Mouse (Mus musculus): ENCODE measurements around the gene Rem1.

Gene Rem1

DNA sequence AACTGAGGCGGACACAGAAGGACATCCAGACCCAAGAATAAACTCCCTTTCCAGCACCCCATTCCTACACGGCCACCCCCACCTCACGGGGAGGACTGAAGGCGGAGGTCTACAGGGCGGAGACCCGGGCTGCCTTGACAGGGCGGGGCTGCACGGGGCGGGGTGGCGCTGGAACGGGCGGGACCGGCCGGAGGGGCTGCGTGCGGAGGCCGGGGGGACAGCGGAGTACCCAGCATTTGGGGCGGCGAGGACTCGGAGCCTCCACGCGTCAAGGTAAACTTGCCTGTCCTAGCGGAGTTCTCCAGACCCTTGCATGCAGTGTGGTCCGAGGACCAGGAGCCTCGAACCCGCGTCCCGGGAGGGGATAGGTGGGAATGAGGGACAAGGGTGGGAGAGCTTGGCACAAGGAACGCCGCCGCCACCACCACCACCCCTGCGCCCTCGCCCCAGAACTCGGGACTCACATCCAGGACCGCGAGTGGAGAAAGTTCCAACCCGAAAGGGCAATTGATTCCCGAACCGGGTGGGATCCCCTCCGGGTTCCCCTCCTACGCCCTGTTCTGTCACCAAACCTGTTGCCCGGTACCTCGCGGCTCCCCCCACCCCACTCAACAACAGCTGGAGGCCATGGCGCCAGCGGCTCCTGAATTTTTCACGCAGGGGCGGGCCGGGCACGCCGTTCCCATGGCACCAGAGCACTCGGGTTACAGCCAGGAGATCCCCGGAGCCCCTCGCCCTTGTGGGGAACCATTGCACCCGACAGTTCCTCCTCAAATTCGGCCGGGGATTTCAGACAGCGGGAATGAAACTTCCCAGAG, at the start of gene Rem1:
TSS of gene Rem1 (plus strand) at position 178 of the 818 bp plus-strand sequence.
- DNase-seq (ENCODE audit: low spot score in 2 of 2) = no peak

DNA sequence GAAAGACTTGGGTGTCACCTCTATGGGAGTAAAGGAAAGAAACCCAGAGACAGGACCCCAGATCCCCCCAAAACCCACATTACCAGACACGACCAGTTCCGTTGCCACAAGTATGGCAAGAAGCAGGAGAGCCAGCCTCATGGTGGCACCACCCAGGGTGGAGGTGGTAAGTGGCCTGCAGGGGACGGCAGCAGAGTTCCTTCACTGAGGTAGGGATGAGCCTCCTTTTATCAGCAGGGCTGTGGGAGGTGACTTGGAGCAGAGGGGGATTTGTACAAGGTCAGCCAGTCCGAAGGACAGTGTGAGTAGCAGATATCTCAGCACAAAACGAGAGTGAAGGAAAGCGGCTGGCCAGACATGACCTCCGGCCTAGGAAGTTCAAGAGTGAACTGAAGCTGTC, 46.6 kb upstream of the Rem1 start, which contains the start of gene Defb19:
TSS of gene Defb19 (minus strand) at position 206 of the 400 bp plus-strand sequence.
- no peak for DNase-seq (ENCODE audit: low spot score in 2 of 2)

DNA sequence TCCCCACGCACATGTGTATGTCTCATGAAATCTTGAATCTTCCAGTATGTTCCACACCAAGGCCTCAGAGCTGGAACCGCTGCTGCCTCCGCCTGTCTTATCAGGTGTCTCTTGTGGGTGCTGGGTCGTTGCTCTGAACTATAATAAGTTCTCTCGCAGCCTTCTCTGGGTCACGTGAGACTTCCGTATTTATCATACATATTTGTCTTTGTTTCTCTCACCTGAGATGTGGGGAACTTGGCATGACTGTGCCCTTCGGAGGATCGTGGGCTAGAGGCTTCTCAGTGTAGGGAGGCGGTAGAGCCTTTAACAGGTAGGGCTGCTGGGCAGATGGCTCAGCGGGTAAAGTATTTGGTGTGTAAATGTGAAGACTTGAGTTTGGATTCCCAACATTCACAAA, 46.1 kb upstream of the Rem1 start:
- DNase-seq (ENCODE audit: low spot score in 2 of 2) = no peak

DNA sequence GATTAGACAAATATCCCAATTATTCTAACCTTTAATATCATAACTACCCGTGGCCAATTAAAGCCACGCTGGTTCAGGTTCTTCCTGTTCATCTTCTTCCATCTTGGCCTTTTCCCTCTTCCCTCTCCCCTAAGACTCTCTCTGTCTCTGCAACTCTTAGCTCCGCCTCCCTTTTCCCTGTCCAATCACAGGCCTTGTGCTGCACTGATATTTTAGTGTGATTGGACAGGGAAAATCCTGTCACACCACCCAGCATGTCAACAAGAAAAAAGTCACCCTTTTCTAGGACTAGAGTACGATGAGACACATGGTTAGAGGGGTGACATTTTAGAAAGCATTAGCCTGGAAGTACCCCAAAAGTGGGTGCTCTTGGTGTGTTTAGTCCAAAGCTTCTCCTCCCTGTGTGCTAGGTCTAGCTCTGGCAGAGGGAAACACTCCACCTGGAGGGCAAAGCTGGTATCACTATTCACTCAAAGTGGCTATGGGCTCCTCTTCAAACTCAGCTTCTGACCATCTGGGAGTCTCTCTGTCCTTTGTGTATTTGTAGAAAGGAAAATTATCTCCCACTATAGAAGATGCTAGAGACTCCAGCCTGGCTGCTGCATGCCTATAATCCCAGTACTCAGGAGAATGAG, 39.7 kb upstream of the Rem1 start:
- DNase-seq (ENCODE audit: low spot score in 2 of 2) = no peak

DNA sequence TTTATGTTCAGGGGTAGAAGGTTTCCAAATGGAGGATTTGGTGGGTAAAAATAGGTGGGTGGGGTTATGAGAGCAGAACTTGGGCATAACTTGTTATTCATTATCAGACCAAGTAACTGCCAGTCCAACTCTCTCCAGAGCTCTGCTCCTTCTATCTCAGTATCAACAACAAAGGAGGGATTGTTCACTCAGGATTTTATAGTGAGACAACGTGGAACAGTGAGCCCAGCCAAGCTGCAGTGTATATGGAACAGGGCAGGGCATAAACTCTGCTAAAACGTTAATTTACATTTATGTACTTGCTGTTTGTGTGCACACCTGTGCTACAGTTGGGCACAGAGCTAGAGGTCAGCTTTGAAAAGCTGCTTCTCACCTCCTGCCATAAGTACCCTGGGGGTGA, 38.3 kb upstream of the Rem1 start:
- DNase-seq (ENCODE audit: low spot score in 2 of 2) = no peak

DNA sequence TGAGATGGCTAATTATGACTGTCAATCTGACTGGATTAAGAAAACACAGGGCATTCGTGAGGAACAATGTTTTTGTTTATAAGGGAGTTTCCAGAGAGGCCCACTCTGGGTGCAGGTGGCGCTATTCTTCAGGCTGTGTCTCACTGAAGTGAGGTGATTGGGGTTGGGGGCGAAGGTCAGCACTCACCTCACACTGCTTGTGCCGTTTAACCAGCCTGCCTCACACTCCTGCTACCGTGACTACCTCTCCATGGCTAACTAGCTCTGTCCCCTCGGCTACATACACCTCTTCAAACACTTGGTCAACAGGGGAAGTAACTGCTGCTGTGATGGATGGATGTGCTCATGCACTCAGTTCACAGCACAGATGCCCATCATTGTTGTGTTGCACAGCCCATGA, 37.7 kb upstream of the Rem1 start:
- DNase-seq (ENCODE audit: low spot score in 2 of 2) = no peak

DNA sequence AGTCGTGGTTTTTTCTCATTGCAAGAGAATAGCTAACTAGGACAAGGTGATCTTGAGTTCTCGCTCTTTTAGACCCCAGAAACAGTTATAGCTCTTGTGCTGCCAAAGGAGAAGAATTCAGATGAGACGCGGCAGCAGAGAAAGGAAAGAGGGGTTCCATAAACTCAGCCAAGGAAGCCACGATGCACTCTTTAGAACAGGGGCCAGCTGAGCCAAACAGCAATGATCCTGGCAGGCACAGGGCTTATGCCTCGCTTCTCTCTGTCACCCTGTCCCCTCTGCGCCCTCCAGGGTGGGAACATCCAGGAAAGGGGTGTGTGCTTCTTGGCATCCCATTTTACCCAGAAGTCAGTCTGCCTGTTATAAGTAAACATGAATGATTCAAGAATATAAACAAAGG, 27.5 kb upstream of the Rem1 start, which contains the start of gene Defb45:
TSS of gene Defb45 (minus strand) at position 101 of the 400 bp plus-strand sequence.
- DNase-seq (ENCODE audit: low spot score in 2 of 2) = no peak

DNA sequence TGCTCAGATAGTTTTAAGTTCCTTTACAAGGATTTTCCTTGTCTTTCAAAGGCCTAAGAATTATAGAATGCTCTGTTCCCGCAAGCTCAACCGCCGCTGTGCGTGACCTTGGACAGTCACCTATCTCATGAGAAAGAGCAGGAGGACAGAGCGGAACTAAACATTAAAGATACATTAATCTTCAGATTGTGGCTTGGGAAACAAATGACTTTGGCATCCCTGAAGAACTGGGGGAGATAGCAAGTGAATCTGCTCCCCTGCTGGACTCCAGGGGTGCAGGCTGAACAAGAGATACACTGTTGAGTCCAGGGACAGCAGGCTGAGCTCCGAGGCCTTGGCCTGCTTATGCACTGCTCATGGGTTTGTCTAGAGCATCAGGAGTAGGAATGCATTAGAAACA, 26.7 kb upstream of the Rem1 start:
- no peak for DNase-seq (ENCODE audit: low spot score in 2 of 2)

DNA sequence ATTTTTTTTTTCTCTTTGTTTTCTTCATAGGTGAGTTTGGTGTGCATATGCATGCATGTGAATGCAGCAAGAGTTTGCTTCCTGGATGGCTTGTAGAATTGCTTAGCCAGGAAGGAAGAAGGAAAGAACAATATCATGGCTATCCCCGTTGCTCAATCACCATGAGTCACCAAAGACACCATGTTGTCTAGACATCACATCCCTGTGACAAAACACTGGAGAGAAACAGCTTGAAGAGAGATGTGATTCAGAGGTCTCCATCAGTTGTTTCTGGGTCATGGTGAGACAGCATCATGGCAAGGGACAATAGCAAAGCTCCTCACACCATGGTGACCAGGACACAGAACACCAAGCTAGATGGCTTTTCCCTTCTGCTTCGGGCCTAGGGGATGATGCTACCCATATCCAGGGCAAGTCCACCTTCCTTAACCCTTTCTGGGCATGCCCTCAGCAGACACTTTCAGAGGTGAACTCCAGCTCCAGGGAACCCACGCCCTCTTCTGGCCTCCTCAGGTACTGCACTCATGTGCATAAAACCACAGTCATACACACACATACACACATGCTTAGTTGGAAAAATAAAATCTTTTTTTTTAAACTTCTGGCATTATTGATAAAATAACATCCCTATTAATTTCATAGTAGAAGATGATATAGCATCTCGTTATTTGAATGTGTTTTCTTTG, 25.3 kb upstream of the Rem1 start:
- DNase-seq (ENCODE audit: low spot score in 2 of 2) = no peak

DNA sequence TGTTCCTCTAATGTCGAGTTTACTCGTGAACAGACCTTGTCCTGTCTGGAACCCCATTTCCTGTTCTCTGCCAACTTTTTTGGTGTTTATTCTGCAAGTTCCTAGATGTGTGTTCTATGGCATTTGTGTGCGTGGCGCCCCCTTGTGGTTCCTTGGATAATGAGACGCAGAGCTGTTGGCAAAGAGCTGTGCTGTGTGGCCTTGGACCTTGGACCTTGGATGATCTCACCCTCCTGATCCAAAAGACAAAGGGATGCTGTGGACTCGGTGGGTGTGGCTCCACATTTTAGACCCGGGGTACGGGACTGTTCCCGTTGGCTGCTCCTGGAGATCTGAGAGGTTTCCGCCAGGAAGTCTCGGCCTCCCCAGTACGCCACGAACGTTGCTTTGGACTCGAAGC, 22.7 kb upstream of the Rem1 start, which contains the start of gene Defb36:
TSS of gene Defb36 (plus strand) at position 271 of the 400 bp plus-strand sequence.
- DNase-seq (ENCODE audit: low spot score in 2 of 2) = no peak

DNA sequence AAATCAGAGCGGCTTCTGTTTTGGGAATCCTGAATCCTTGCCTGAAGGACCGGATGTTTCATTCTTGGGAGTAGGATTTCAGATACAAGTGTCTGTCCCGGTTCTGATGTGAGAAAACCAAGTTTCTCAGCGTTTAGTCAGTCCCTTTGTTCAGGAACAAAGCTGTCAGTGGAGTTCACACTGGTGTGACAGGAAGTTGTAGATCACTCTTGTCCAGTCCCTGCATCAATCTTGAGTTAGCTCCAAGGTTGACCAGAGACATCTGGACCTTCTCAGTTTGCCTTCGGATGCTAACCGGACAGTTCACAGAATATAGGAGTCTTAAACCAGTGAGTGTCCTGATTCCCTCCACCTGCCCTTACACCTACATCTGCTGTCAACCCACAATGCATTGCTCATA, 19.0 kb upstream of the Rem1 start:
- no peak for DNase-seq (ENCODE audit: low spot score in 2 of 2)

DNA sequence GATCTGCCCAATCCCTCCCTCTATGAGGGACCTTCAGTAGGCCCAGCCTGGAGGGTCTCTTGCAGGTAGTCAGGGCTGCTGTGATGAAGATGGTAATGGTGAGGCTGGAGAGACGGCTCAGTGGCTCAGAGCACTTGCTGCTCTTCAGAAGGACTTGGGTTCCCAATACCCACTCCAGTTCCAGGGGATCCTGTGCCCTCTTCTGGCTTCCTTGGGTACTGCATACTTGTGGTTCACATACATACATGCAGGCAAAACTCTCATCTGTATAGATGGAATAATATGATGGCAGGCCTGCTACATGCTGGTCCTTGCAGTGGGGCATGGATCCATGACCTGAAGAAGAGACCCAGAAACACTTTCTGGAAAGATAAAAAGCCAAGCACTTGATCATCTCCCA, 18.0 kb upstream of the Rem1 start:
- DNase-seq (ENCODE audit: low spot score in 2 of 2) = no peak

DNA sequence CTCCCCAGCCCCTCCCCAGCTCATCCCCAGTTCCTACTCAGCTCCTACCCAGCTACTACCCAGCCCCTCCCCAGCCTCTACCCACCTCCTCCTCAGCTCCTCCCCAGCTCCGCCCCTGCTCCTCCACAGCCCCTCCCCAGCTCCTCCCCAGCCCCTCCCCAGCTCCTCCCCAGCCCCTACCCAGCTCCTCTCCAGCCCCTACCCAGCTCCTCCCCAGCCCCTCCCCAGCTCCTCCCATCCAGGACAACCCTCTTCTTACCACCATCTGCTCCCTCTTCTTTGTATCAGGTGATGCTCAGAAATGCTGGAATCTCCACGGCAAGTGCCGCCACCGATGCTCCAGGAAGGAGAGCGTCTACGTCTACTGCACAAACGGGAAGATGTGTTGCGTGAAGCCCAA, 14.6 kb upstream of the Rem1 start:
- DNase-seq (ENCODE audit: low spot score in 2 of 2) = no peak

DNA sequence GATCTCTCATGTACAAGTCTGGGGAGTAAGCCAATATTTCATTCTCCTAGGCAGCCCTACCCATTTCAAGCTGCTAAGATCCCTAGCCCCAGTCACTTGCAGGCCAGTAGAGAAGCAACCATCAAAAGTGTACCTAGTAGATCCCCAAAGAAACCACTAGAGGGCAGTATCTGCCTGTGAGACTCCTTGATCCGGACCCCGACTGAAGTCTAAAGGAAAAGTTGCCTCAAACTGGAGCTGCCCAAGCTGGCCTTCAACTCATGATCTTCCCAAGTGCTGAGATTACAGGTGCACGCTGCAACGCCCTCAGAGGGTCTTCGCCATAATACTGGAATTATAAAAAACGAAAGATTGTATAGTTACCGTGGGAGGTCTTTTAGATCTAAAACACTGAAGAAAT, 11.2 kb upstream of the Rem1 start:
- peak; percentile 25 to 27 for DNase-seq (ENCODE audit: low spot score in 2 of 2)

DNA sequence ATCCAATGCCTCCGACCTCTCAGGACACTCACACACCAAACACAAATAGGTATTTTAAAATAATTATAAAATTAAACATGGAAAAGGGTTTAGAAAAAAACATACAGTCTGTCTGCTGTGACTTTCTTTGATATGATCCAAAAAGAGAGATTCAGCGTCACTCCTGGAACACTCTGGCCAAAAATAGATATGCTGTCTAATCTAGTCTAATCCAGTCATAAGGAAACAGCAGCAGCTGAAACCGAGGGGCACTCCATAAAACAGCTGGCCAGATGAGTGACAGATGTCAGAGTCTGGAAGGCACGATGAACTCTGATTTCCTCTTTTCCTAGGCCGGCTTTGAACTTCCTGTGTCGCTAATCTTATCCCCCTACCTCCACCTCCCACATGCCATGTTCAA, 10.3 kb upstream of the Rem1 start:
- DNase-seq (ENCODE audit: low spot score in 2 of 2) = no peak

DNA sequence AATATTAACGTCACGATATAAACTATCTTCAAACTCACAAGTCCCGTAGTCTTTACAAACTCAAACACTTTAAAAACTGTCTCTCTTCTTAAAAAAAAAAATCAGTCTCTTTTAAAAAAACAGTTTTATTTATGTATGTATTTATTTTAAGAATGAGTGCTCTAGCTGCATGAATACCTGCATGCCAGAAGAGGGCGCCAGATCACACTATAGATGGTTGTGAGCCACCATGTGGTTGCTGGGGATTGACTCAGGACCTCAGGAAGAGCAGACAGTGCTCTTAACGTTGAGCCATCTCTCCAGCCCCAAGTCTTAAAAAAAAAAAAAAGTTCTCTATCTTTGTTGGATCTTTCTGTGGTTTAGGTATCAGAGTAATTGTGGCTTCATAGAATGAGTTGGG, 9.4 kb upstream of the Rem1 start:
- DNase-seq (ENCODE audit: low spot score in 2 of 2) = no peak

DNA sequence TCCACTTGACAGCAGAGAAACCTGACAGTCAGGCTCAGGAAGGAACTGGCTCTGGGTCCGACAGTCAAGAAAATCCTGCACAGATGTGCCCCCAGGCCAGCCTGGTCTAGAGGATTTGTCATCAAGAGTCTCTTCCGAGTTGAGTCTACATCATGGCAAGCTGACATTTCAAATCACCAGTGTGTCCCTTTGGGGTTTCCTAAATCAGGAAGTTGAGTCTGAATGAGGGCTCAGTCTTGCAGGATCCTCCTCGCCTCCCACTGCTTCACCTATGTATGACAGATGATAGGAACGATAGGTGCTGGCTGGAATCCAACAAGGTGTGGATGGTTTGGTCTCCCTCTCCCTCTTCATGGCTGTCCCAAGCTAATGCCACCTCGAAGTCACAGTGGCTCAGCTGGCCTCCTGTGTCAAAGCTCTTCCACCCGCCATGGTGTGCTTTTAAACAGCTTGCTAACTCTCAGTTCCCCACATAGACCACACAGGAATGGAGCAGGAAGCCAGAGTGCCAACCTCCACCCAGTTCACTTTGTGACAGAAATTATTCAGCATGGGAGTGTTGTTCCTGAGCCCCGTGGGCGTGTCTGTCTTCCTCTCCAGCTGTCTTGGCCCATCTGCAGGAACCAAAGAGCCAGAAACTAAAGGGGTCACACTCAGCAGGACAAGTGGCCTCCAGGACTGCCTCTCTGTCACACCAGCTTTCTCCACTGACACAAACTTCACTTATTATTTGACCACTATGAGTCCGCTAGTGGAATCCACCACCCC, 6.2 kb upstream of the Rem1 start:
- DNase-seq (ENCODE audit: low spot score in 2 of 2) = peak in 1 of 2 experiments; percentile 7

DNA sequence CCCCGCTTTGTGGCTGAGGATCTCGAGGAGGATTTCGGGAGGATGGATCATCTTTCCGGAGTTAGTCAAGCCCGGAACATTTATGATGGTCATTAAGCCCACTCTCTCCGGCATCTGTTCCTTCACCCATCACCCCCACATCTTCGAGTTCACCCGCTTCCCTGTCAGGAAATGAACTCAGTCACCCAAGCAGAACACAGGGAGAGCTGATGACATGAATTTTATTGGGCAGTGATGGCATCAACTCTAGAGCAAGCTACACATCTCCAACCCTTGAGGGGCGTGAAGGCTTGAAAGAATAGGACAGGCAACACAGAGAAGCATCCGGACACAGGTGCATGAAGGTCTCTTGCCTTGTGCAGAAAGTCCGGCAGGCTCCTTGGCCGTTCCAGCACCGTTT, 4.6 kb upstream of the Rem1 start:
- DNase-seq (ENCODE audit: low spot score in 2 of 2) = no peak

DNA sequence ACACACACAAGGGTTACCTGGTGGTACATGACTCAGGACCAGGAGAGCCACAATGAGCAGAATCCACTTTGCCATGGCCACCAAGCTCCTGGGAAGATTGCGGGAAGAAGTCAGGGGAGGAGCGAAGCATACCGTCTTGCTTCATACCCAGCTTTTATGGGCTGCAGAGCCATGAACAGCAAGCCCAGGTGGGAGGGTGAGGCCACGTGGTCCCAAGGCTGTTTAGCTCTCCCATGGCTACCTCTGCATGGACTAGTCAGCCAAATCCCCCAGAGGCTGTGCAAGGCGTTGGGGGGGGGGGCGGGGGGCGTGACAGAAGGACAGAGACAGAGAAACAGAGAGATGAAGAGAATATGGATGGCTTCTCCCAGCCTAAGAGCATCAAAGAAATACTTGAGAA, 3.8 kb upstream of the Rem1 start, which contains the start of gene Defb25:
TSS of gene Defb25 (minus strand) at position 101 of the 400 bp plus-strand sequence.
- no peak for DNase-seq (ENCODE audit: low spot score in 2 of 2)

DNA sequence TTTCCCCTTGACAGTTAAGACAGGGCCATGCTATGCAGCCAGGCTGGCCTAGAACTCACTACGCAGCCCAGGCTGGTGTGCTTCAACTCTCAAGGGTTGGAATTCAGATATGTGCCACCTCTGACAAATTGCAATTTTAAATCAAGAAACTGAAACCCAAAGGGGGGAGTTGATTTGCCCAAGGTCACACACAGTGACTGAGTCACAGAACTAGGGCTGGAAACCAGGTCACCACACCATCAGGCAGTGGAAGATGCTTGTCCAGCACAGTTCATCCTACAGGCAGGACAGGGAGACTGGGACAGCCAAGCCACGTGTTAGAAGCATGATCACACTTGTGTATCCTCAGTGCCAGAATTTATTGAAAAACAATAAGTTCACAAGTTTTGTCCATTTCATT, 2.2 kb upstream of the Rem1 start:
- no peak for DNase-seq (ENCODE audit: low spot score in 2 of 2)

DNA sequence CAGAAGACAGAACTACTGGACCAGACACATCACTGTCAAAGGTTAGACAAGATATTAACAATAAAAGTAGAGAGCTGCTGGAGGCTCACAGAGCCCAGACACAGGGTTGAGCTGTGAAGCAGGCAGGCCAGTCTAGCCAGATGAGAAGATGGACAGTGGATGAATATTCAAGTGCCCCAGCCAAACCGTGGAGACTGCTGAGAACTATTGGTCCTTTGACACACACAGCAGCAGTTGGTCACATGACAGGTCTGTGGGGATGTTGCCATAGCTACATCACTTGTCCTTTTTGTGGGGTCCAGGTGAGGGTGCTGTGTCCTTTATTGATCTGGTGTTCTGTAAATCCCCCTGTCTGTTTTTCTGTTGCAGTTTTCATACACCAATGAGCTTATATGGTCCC, 1.5 kb upstream of the Rem1 start:
- no peak for DNase-seq (ENCODE audit: low spot score in 2 of 2)

DNA sequence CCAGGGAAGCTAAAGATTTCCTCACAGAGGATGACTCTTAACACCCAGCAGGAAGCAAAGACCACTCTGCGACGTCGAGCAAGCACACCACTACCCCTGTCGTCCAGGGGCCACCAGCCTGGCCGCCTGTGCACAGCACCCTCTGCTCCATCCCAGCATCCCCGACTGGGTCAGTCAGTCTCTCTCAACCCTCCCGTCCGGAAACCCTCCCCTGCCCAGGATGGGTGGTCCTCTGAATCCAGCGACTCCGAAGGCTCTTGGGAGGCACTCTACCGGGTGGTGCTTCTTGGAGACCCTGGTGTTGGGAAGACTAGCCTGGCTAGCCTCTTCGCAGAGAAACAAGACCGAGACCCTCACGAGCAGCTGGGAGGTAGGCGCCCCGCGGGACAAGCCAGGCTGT, 1.3 kb downstream of the Rem1 start:
- DNase-seq (ENCODE audit: low spot score in 2 of 2) = no peak

Measured in spleen, postnatal 36 days (tissue).